Mouse (Mus musculus): Measurements from ENCODE around the gene Rapgef4.

DNA sequence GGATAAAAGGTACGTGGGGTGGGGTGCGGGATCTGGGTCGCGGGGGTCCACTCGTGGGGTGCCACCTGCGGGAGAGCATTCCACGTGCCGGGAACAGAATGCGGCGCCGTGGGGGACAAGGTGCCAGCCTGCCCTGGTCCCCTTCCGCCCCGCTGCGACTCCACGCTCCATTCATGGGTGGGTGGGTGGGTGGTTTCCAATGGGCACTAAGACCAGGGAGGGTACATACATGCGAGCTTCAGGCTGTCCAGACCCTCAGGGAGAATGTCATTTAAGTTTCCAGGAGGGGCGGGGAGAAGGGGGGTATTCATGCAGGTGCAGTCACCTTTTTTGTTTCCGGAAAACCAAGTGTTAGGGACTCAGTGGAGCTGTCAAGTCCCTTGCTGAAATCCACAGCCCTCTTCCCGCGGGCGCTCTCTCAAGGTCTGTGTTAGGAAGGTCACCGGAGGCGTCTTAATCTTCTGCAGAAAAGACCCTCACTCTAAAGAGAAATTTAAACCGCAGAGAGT lies 357 bp downstream of the Rapgef4 start:
- TF ChIP-seq CTCF (IDR thresholded peaks at IDR 0.05; ENCODE audit: extremely low read depth, insufficient read depth, insufficient read length, insufficient replicate concordance) (no peak), POLR2A (IDR thresholded peaks at IDR 0.05; ENCODE audit: low read depth, low read length) (no peak)

Measured in spleen, adult 2 months (tissue).